Mouse (Mus musculus) bone marrow macrophage, adult 2 months (primary cell): ENCODE results near the gene Tmem198.

Experiments
- CTCF ChIP-seq: IDR thresholded peaks from 2 replicates; pipeline ENCODE4 v1.5.1; 2012; ENCODE audit warnings: low read depth, mild to moderate bottlenecking, low read length, moderate library complexity
- POLR2A ChIP-seq: IDR thresholded peaks from 2 replicates; pipeline ENCODE4 v1.6.1; 2012; ENCODE audit warnings: mild to moderate bottlenecking, low read depth, low read length, borderline replicate concordance

DNA sequence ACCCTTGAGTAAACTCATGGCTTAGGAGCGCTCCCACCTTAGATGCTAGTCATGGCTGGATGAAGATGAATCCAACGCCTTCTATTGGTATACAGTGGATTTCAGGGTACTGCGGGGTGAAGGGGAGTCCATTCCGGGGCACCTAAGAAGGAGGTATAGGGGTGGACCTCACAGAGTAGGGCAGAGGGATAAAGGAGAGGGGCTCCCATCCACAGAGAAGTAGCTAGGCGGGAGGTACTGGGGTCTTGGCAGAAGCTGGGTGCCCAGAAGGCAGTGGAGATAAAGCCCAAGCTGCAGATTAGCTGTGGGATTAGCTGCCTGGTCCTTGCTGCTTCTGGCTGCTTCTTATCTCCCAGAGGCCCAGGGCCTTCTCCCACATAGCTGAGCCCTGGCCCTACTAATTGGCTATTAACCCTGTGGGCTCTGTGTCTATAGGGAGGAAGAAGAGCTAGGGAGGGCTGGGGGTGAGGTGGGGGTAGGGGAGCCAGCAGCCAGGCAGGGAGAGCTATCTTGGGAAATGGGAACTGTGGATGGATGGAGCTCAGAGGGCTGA lies 15.6 kb upstream of the Tmem198 start:
- no peak for TF ChIP-seq POLR2A
- TF ChIP-seq CTCF = no peak
